Mouse (Mus musculus) MEL (cell line): Measurements from ENCODE around the gene Ypel5. TPM values are rescaled to one million over a fixed set of nuclear protein-coding genes. Genes with fewer than 3 reads are reported as not detected.

ENCODE experiments used
- DNase-seq: peaks from one replicate; pipeline ENCODE4 v3.0.0; 2011; ENCODE audit warnings: low read depth, low spot score
- H3K27ac ChIP-seq: 2 replicates; pipeline ENCODE4 v1.5.1; 2012; ENCODE audit warnings: low read depth, mild to moderate bottlenecking, control low read depth, low read length, moderate library complexity; ENCODE audit not compliant: control insufficient read depth
- H3K27me3 ChIP-seq, 2 experiments: fragments of 150-350 bp in 1 of 2; sonication (generic) in 1 of 2; 2 replicates each; pipeline ENCODE4 v1.6.1; 2012; ENCODE audit warnings: low read length in 2 of 2, mild to moderate bottlenecking in 2 of 2, improper control_type of control experiment in 1 of 2, moderate library complexity in 1 of 2; ENCODE audit not compliant: insufficient read depth in 2 of 2, control insufficient read depth in 1 of 2
- H3K36me3 ChIP-seq, 2 experiments: 2 replicates each; pipeline ENCODE4 v1.6.1; 2012 to 2014; ENCODE audit warnings: low read length in 2 of 2, improper control_type of control experiment in 1 of 2, inconsistent platforms in 1 of 2, mild to moderate bottlenecking in 1 of 2; ENCODE audit not compliant: insufficient read depth in 2 of 2, control insufficient read depth in 1 of 2
- H3K4me1 ChIP-seq, 2 experiments: fragments of 150-350 bp in 1 of 2; sonication (generic) in 1 of 2; 2 replicates each; pipeline ENCODE4 v1.6.1; 2012; ENCODE audit warnings: low read length in 2 of 2, improper control_type of control experiment in 1 of 2, mild to moderate bottlenecking in 1 of 2; ENCODE audit not compliant: insufficient read depth in 2 of 2, control insufficient read depth in 1 of 2
- H3K4me3 ChIP-seq, 2 experiments: fragments of 150-350 bp in 1 of 2; sonication (generic) in 1 of 2; 2 replicates each; pipeline ENCODE4 v1.5.1; 2012; ENCODE audit warnings: low read depth in 2 of 2, low read length in 2 of 2, mild to moderate bottlenecking in 2 of 2, moderate library complexity in 2 of 2, control low read depth in 1 of 2, improper control_type of control experiment in 1 of 2; ENCODE audit not compliant: control insufficient read depth in 1 of 2, insufficient read depth in 1 of 2
- H3K79me2 ChIP-seq: 2 replicates; pipeline ENCODE4 v1.6.1; 2012; ENCODE audit warnings: mild to moderate bottlenecking, low read length, moderate library complexity; ENCODE audit not compliant: control insufficient read depth, poor library complexity, insufficient read depth
- H3K9ac ChIP-seq: 2 replicates; pipeline ENCODE4 v1.6.1; 2012; ENCODE audit warnings: low read depth, mild to moderate bottlenecking, control low read depth, low read length, moderate library complexity; ENCODE audit not compliant: control insufficient read depth, poor library complexity, severe bottlenecking
- H3K9me3 ChIP-seq: fragments of 150-350 bp; sonication (generic); replicated peaks from 2 replicates; pipeline ENCODE4 v1.6.1; 2012; ENCODE audit warnings: mild to moderate bottlenecking, low read length, improper control_type of control experiment, moderate library complexity; ENCODE audit not compliant: insufficient read depth
- BHLHE40 ChIP-seq: IDR thresholded peaks from 2 replicates; pipeline ENCODE4 v1.6.1; 2012; ENCODE audit warnings: low read depth, mild to moderate bottlenecking, inconsistent platforms, low read length, improper control_type of control experiment, borderline replicate concordance
- CHD2 ChIP-seq: IDR thresholded peaks from 2 replicates; pipeline ENCODE4 v1.6.1; 2011; ENCODE audit warnings: low read length, improper control_type of control experiment
- CTCF ChIP-seq, 3 experiments: IDR thresholded peaks in 2 of 3; conservative IDR thresholded peaks in 1 of 3; 2 replicates each; pipeline ENCODE4 v1.5.1; 2011 to 2012; ENCODE audit warnings: low read length in 3 of 3, low read depth in 2 of 3, mild to moderate bottlenecking in 2 of 3, improper control_type of control experiment in 1 of 3, inconsistent platforms in 1 of 3, mixed read lengths in 1 of 3, moderate library complexity in 1 of 3; ENCODE audit not compliant: control insufficient read depth in 1 of 3, insufficient read depth in 1 of 3, poor library complexity in 1 of 3, severe bottlenecking in 1 of 3
- E2F4 ChIP-seq: IDR thresholded peaks from 2 replicates; pipeline ENCODE4 v1.6.1; 2011; ENCODE audit warnings: low read depth, low read length, improper control_type of control experiment, borderline replicate concordance
- ELF1 ChIP-seq: IDR thresholded peaks from 2 replicates; pipeline ENCODE4 v1.6.1; 2014; ENCODE audit warnings: low read depth, mild to moderate bottlenecking, inconsistent platforms, low read length, improper control_type of control experiment, moderate library complexity
- ETS1 ChIP-seq: IDR thresholded peaks from 2 replicates; pipeline ENCODE4 v1.6.1; 2012; ENCODE audit warnings: low read depth, mild to moderate bottlenecking, inconsistent platforms, low read length, improper control_type of control experiment, moderate library complexity
- GATA1 ChIP-seq: IDR thresholded peaks from 2 replicates; pipeline ENCODE4 v1.6.1; 2011; ENCODE audit warnings: low read depth, low read length, improper control_type of control experiment
- HCFC1 ChIP-seq: IDR thresholded peaks from 2 replicates; pipeline ENCODE4 v1.6.1; 2012; ENCODE audit warnings: low read depth, mild to moderate bottlenecking, inconsistent platforms, low read length, improper control_type of control experiment, moderate library complexity
- MAZ ChIP-seq: IDR thresholded peaks from 2 replicates; pipeline ENCODE4 v1.6.1; 2012; ENCODE audit warnings: low read depth, mild to moderate bottlenecking, inconsistent platforms, low read length, improper control_type of control experiment
- MEF2A ChIP-seq: IDR thresholded peaks from 2 replicates; pipeline ENCODE4 v1.6.1; 2014; ENCODE audit warnings: low read depth, mild to moderate bottlenecking, inconsistent platforms, low read length, improper control_type of control experiment; ENCODE audit not compliant: poor library complexity, insufficient replicate concordance, severe bottlenecking; ENCODE audit errors: extremely low read depth
- MXI1 ChIP-seq: IDR thresholded peaks from 2 replicates; pipeline ENCODE4 v1.6.1; 2011; ENCODE audit warnings: mild to moderate bottlenecking, low read depth, low read length, improper control_type of control experiment
- MYB ChIP-seq: IDR thresholded peaks from 2 replicates; pipeline ENCODE4 v1.6.1; 2011; ENCODE audit warnings: mild to moderate bottlenecking, low read depth, low read length, improper control_type of control experiment
- NELFE ChIP-seq: IDR thresholded peaks from 2 replicates; pipeline ENCODE4 v1.6.1; 2011; ENCODE audit warnings: low read depth, low read length, improper control_type of control experiment
- NRF1 ChIP-seq: IDR thresholded peaks from 2 replicates; pipeline ENCODE4 v1.6.1; 2014; ENCODE audit warnings: low read depth, mild to moderate bottlenecking, inconsistent platforms, low read length, improper control_type of control experiment, moderate library complexity; ENCODE audit not compliant: poor library complexity, insufficient read depth, severe bottlenecking
- POLR2AphosphoS2 ChIP-seq: IDR thresholded peaks from 2 replicates; pipeline ENCODE4 v1.6.1; 2011; ENCODE audit warnings: low read length, improper control_type of control experiment
- POLR2AphosphoS5 ChIP-seq: IDR thresholded peaks from 2 replicates; pipeline ENCODE4 v1.6.1; 2012; ENCODE audit warnings: low read depth, borderline replicate concordance, mild to moderate bottlenecking, inconsistent platforms, low read length, moderate library complexity, mixed read lengths
- RAD21 ChIP-seq: IDR thresholded peaks from 2 replicates; pipeline ENCODE4 v1.6.1; 2011; ENCODE audit warnings: mild to moderate bottlenecking, low read depth, low read length, improper control_type of control experiment
- SMC3 ChIP-seq: IDR thresholded peaks from 2 replicates; pipeline ENCODE4 v1.6.1; 2011; ENCODE audit warnings: low read depth, low read length, improper control_type of control experiment
- TBP ChIP-seq: IDR thresholded peaks from 2 replicates; pipeline ENCODE4 v1.8.0; 2011; ENCODE audit warnings: low read depth, low read length, improper control_type of control experiment
- USF1 ChIP-seq: IDR thresholded peaks from 2 replicates; pipeline ENCODE4 v1.6.1; 2014; ENCODE audit warnings: low read depth, mild to moderate bottlenecking, inconsistent platforms, low read length, improper control_type of control experiment, moderate library complexity
- ZC3H11A ChIP-seq: IDR thresholded peaks from 2 replicates; pipeline ENCODE4 v1.6.1; 2012; ENCODE audit warnings: low read depth, mild to moderate bottlenecking, inconsistent platforms, low read length, improper control_type of control experiment
- polyA plus RNA-seq, 2 experiments: library from polyadenylated mRNA; stranded (reverse) in 1 of 2; unstranded in 1 of 2; fragments of >175 nt in 1 of 2; fragments of >200 nt in 1 of 2; gene quantifications; 2 replicates each; pipeline versions ENCODE4 v1.2.1 to v1.2.4; 2012; ENCODE audit warnings: low replicate concordance in 2 of 2, low read depth in 1 of 2; ENCODE audit not compliant: insufficient read length in 2 of 2, insufficient read depth in 1 of 2, missing spikeins in 1 of 2
- total RNA-seq: library from RNA; depleted of rRNA; stranded (reverse); fragments of 300-350 nt; gene quantifications from 2 replicates; pipeline ENCODE4 v1.2.3, GENCODE M21; 2012

Ypel5 gene
- total and polyA plus RNA-seq, 3 experiments, result 9.2 to 80.4 (median 15.5) TPM

- no peak overlapping the region for H3K4me3 ChIP-seq
- TF ChIP-seq MEF2A (no peak), E2F4 (no peak), RAD21 (peak; percentile 44), ZC3H11A (0 out of 2 replicates have a peak, but pooled peaks have one; percentile 26), USF1 (no peak), MAZ (peak; percentile 32; the same call in 1 of the 2 replicates), SMC3 (peak; percentile 37; the same call in 1 of the 2 replicates), CTCF (IDR thresholded peaks at IDR 0.05 in 2 of 3, conservative IDR thresholded peaks at IDR 0.05 in 1 of 3; ENCODE audit: control insufficient read depth in 1 of 3, insufficient read depth in 1 of 3, low read depth in 2 of 3, low read length in 3 of 3, poor library complexity in 1 of 3, severe bottlenecking in 1 of 3) (peak in 2 of 3 experiments; percentile 48 to 50; a peak in 4 of 6 replicates), TBP (no peak)
- no peaks in the 10 kb centered on the region for H3K4me1 ChIP-seq
- peak; percentile 24 for DNase-seq
- no peak overlapping the region for H3K9ac ChIP-seq
- no peaks in the 10 kb centered on the region for H3K79me2 ChIP-seq
- H3K9me3 ChIP-seq, result no peaks in the 10 kb centered on the region
- no peak overlapping the region for H3K27ac ChIP-seq
- no peaks in the 10 kb centered on the region; a peak in 1 of 4 replicates for H3K27me3 ChIP-seq
- H3K36me3 ChIP-seq, result no peaks in the 10 kb centered on the region
Measured at GRCm38 (mm10) chr17:72889556-72890397, 53.5 kb downstream of the Ypel5 start.

DNA sequence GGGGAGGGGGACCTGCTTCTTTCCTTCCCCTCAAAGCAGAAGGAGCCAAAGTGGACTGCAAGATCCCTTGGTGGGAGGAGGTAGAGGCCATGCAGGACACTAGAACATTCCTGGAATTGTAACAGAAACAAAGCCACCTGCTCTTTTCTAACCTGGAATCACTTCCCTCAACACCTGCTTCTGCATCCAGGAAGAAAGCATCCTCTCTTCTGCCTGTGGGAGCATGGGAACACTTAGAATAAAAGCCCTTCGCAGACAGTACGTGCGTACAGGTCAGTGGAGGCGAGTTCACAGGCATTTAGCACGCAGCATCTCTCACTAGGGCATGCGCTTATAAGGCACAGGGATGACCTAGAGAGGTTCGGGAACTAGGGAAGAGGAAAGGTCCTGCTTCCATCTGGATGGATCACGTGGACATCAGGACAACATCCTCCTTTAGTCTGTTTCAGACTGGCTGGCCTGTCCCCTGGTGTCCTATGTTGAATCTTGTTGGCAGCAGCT, 54.2 kb downstream of the Ypel5 start:
- H3K9ac ChIP-seq, result no peak overlapping the region
- DNase-seq, result no peak
- H3K9me3 ChIP-seq, result no peaks in the 10 kb centered on the region
- no peak overlapping the region for H3K27ac ChIP-seq
- no peak overlapping the region for H3K4me3 ChIP-seq
- no peaks in the 10 kb centered on the region for H3K4me1 ChIP-seq
- H3K36me3 ChIP-seq, result no peaks in the 10 kb centered on the region
- no peaks in the 10 kb centered on the region for H3K79me2 ChIP-seq
- H3K27me3 ChIP-seq, result no peaks in the 10 kb centered on the region; a peak in 1 of 4 replicates
- TF ChIP-seq GATA1 (no peak), MEF2A (no peak), NELFE (no peak), MXI1 (no peak), NRF1 (no peak), ELF1 (no peak), POLR2AphosphoS2 (no peak), ETS1 (no peak), SMC3 (no peak), HCFC1 (no peak), CTCF (IDR thresholded peaks at IDR 0.05 in 2 of 3, conservative IDR thresholded peaks at IDR 0.05 in 1 of 3; ENCODE audit: control insufficient read depth in 1 of 3, insufficient read depth in 1 of 3, low read depth in 2 of 3, low read length in 3 of 3, poor library complexity in 1 of 3, severe bottlenecking in 1 of 3) (no peak), E2F4 (no peak), USF1 (no peak), POLR2AphosphoS5 (no peak), BHLHE40 (no peak), CHD2 (no peak), MYB (no peak)
